In genomic region chr5:63811819-63812508, GRCm38 (mm10) we compare ENCODE assay signal across 8 mouse cellular contexts. TPM values are rescaled to one million over a fixed set of nuclear protein-coding genes. Genes with fewer than 3 reads are reported as not detected.
A peak's percentile ranks its signal among the peaks of the same experiment; 100 is the strongest.
DNase-seq lines count a peak whose midpoint lies in the region; ATAC-seq lines count a peak whose summit lies in the region.

0610040J01Rik (plus strand) TSS chr5:63812363.

- H3K36me3 ChIP-seq in forebrain, embryonic 11.5 days (ENCODE audit: control insufficient read depth, insufficient read depth, low read length), result no peaks in the 10 kb centered on the region
- no peaks in the 10 kb centered on the region for H3K36me3 ChIP-seq in heart, embryonic 16.5 days (ENCODE audit: control insufficient read depth, insufficient read depth)
- H3K36me3 ChIP-seq in liver, embryonic 12.5 days, result no peaks in the 10 kb centered on the region
- H3K36me3 ChIP-seq in stomach, embryonic 15.5 days, result no peaks in the 10 kb centered on the region

- 3% methylated on average over 42 of the region's 42 CpGs for WGBS in forebrain, embryonic 11.5 days
- 2% methylated on average over 42 of the region's 42 CpGs for WGBS in heart, embryonic 16.5 days
- WGBS in liver, embryonic 12.5 days (ENCODE audit: insufficient replicate concordance), result 3% methylated on average over 41 of the region's 42 CpGs
- WGBS in stomach, embryonic 15.5 days, result 3% methylated on average over 42 of the region's 42 CpGs

- DNase-seq in A20 (ENCODE audit: low read depth, low spot score), result peak; percentile 30
- peak; percentile 79 for DNase-seq in forebrain, embryonic 11.5 days (ENCODE audit: low spot score)
- peak; percentile 87 to 94 for DNase-seq in kidney, postnatal 25 days
- peak; percentile 74 for DNase-seq in neural tube, embryonic 10.5 days (ENCODE audit: extremely low spot score, low spot score)

- H3K9ac ChIP-seq in forebrain, embryonic 11.5 days (ENCODE audit: low read length), result peak within 1 kb of the TSS; percentile 43
- H3K9ac ChIP-seq in heart, embryonic 16.5 days (ENCODE audit: low read length), result peak within 1 kb of the TSS; percentile 59
- peak within 1 kb of the TSS; percentile 55 for H3K9ac ChIP-seq in liver, embryonic 12.5 days
- H3K9ac ChIP-seq in stomach, embryonic 15.5 days, result peak within 1 kb of the TSS; percentile 56

- H3K4me2 ChIP-seq in forebrain, embryonic 11.5 days (ENCODE audit: low read depth, low read length, severe bottlenecking), result peak within 1 kb of the TSS; percentile 84
- H3K4me2 ChIP-seq in heart, embryonic 16.5 days (ENCODE audit: low read depth, low read length), result peak within 1 kb of the TSS; percentile 81
- H3K4me2 ChIP-seq in liver, embryonic 12.5 days, result peak within 1 kb of the TSS; percentile 77
- peak within 1 kb of the TSS; percentile 90 for H3K4me2 ChIP-seq in stomach, embryonic 15.5 days

- H3K4me3 ChIP-seq in brown adipose tissue, adult 24 weeks (ENCODE audit: insufficient read depth, low read depth, low read length), result peak within 1 kb of the TSS; percentile 40
- peak within 1 kb of the TSS; percentile 45 for H3K4me3 ChIP-seq in forebrain, embryonic 11.5 days (ENCODE audit: low read depth, low read length)
- H3K4me3 ChIP-seq in heart, embryonic 16.5 days (ENCODE audit: low read length), result peak within 1 kb of the TSS; percentile 51
- peak within 1 kb of the TSS; percentile 57 for H3K4me3 ChIP-seq in liver, embryonic 12.5 days
- peak within 1 kb of the TSS; percentile 66 for H3K4me3 ChIP-seq in stomach, embryonic 15.5 days (replicated peaks)

- H3K9me3 ChIP-seq in forebrain, embryonic 11.5 days (ENCODE audit: control insufficient read depth, low read length), result no peaks in the 10 kb centered on the region
- 0 out of 2 replicates have a peak, but pooled peaks cover 3% of the 10 kb centered on the region for H3K9me3 ChIP-seq in heart, embryonic 16.5 days (replicated peaks; ENCODE audit: control insufficient read depth, low read length)
- H3K9me3 ChIP-seq in liver, embryonic 12.5 days (replicated peaks), result no peaks in the 10 kb centered on the region
- H3K9me3 ChIP-seq in stomach, embryonic 15.5 days, result no peaks in the 10 kb centered on the region

- H3K27me3 ChIP-seq in forebrain, embryonic 11.5 days (ENCODE audit: control insufficient read depth, insufficient read depth, low read length), result peaks cover 8% of the 10 kb centered on the region; the same call in 1 of the 2 replicates
- H3K27me3 ChIP-seq in heart, embryonic 16.5 days (ENCODE audit: control insufficient read depth, insufficient read depth, low read length), result peaks cover 17% of the 10 kb centered on the region
- peaks cover 33% of the 10 kb centered on the region for H3K27me3 ChIP-seq in liver, embryonic 12.5 days (replicated peaks)
- no peaks in the 10 kb centered on the region for H3K27me3 ChIP-seq in stomach, embryonic 15.5 days (replicated peaks)

- H3K27ac ChIP-seq in brown adipose tissue, adult 24 weeks (replicated peaks; ENCODE audit: low read depth, low read length), result no peak within 1 kb of the TSS
- no peak within 1 kb of the TSS for H3K27ac ChIP-seq in forebrain, embryonic 11.5 days (ENCODE audit: low read depth, low read length)
- no peak within 1 kb of the TSS for H3K27ac ChIP-seq in heart, embryonic 16.5 days (ENCODE audit: low read length)
- H3K27ac ChIP-seq in liver, embryonic 12.5 days, result peak within 1 kb of the TSS; percentile 42; the same call in 1 of the 2 replicates
- peak within 1 kb of the TSS; percentile 68 for H3K27ac ChIP-seq in stomach, embryonic 15.5 days

- H3K4me1 ChIP-seq in brown adipose tissue, adult 24 weeks (ENCODE audit: control insufficient read depth, insufficient read depth, insufficient read length, low read length), result no peaks in the 10 kb centered on the region
- no peaks in the 10 kb centered on the region for H3K4me1 ChIP-seq in forebrain, embryonic 11.5 days (replicated peaks; ENCODE audit: control insufficient read depth, insufficient read depth, low read length)
- peaks cover 3% of the 10 kb centered on the region; the same call in 1 of the 2 replicates for H3K4me1 ChIP-seq in heart, embryonic 16.5 days (ENCODE audit: control insufficient read depth, insufficient read depth, low read length)
- H3K4me1 ChIP-seq in liver, embryonic 12.5 days, result peaks cover 6% of the 10 kb centered on the region; the same call in 1 of the 2 replicates
- H3K4me1 ChIP-seq in stomach, embryonic 15.5 days, result no peaks in the 10 kb centered on the region

- peak; percentile 92 for ATAC-seq in forebrain, embryonic 11.5 days (replicated peaks; ENCODE audit: low FRiP score)
- ATAC-seq in heart, embryonic 16.5 days (replicated peaks; ENCODE audit: extremely low read depth, insufficient read depth, low FRiP score), result peak; percentile 77
- ATAC-seq in liver, embryonic 12.5 days, result peak; percentile 80
- peak; percentile 94 for ATAC-seq in stomach, embryonic 15.5 days (ENCODE audit: insufficient read depth, low FRiP score, low read depth)

RNA-seq across cellular contexts. Expression of gene 0610040J01Rik, which starts in this region (rescaled TPM):
- polyA plus RNA-seq in brown adipose tissue, adult 24 weeks (2012; ENCODE audit: insufficient read depth, insufficient read length, missing spikeins), result not detected in 2 replicates
- polyA plus RNA-seq in forebrain, embryonic 11.5 days (2014; fragmentation: Nextera tagmentation; extraction: Ambion mirVana), result 0.76 and 0.94 TPM in 2 replicates
- polyA plus RNA-seq in heart, embryonic 16.5 days (2015; fragmentation: Nextera tagmentation; extraction: Ambion mirVana), result 1.5 and 3.0 TPM in 2 replicates
- 13.5 and 16.2 TPM in 2 replicates for polyA plus RNA-seq in liver, embryonic 12.5 days (2016; fragmentation: Nextera tagmentation; extraction: Ambion mirVana)
- 44.8 and 54.4 TPM in 2 replicates for polyA plus RNA-seq in stomach, embryonic 15.5 days (2015; fragmentation: Nextera tagmentation; extraction: Ambion mirVana)

Comparison
In these comparisons a context has a peak if more than half of its experiments do, and no peak if none do; other contexts are left out.
1. Peak in DNase-seq, ATAC-seq, H3K4me3 ChIP-seq, H3K9ac ChIP-seq and H3K4me2 ChIP-seq in forebrain, embryonic 11.5 days; RNA of the gene not detected or under 1 TPM.
2. DNase-seq: peak in every context shown above with its lines; median percentile 90 in kidney, postnatal 25 days; 79 in forebrain, embryonic 11.5 days; 74 in neural tube, embryonic 10.5 days; 30 in A20.
3. H3K27ac ChIP-seq: peak in liver, embryonic 12.5 days (single experiment) and stomach, embryonic 15.5 days (single experiment); none in brown adipose tissue, adult 24 weeks (single experiment), forebrain, embryonic 11.5 days (single experiment) and heart, embryonic 16.5 days (single experiment).
4. Peak in every context shown above with its lines, with median percentiles within 50 percentile points of each other: H3K4me3 ChIP-seq, ATAC-seq, H3K4me2 ChIP-seq and H3K9ac ChIP-seq.